Mouse (Mus musculus) effector memory CD4-positive, alpha-beta T cell, adult 7 months (primary cell): ENCODE measurements around the gene Tgm5. TPM values are rescaled to one million over a fixed set of nuclear protein-coding genes. Genes with fewer than 3 reads are reported as not detected.

Experiments
- polyA plus RNA-seq: library from polyadenylated mRNA; unstranded; fragments of 100-300 nt; shearing (Covaris generic); gene quantifications from one replicate; pipeline ENCODE4 v1.2.1, GENCODE M21; 2017

The Tgm5 gene
- polyA plus RNA-seq, result not detected

GRCm38 (mm10) chr2:121085480-121086185 lies at the start of gene Tgm5:
Gene Tgm5, minus strand, starts transcription at chr2:121085841.

GRCm38 (mm10) chr2:121109695-121110094 lies 24.1 kb upstream of the Tgm5 start, which contains the start of gene Tgm7:
Gene Tgm7, minus strand, starts transcription at chr2:121109795.

GRCm38 (mm10) chr2:121036733-121037341 lies 48.8 kb downstream of the Tgm5 start, which contains the start of gene Epb42:
Gene Epb42, minus strand, starts transcription at chr2:121037072.

GRCm38 (mm10) chr2:121007925-121008663 lies 77.5 kb downstream of the Tgm5 start, which contains the start of gene Ccndbp1:
Gene Ccndbp1, plus strand, starts transcription at chr2:121008403.

Other genes with a start within 250 kb of the Tgm5 start
- 18.7 TPM for gene Cdan1, start 235.7 kb downstream of the Tgm5 start, polyA plus RNA-seq
- gene Ttbk2, start 235.2 kb downstream of the Tgm5 start, polyA plus RNA-seq, result 6.4 TPM
- 46.8 TPM for gene Ubr1, start 115.1 kb downstream of the Tgm5 start, polyA plus RNA-seq
- 21.4 TPM for gene Tmem62, start 108.8 kb downstream of the Tgm5 start, polyA plus RNA-seq
- 110 TPM for gene Ccndbp1, start 77.4 kb downstream of the Tgm5 start, polyA plus RNA-seq
- gene Epb42, start 48.8 kb downstream of the Tgm5 start, polyA plus RNA-seq, result 0.78 TPM
- gene Tgm7, start 24.0 kb upstream of the Tgm5 start, polyA plus RNA-seq, result not detected
- 5.4 TPM for gene Adal, start 54.6 kb upstream of the Tgm5 start, polyA plus RNA-seq
- gene Lcmt2, start 54.8 kb upstream of the Tgm5 start, polyA plus RNA-seq, result 12.6 TPM
- gene Tubgcp4, start 84.8 kb upstream of the Tgm5 start, polyA plus RNA-seq, result 49.8 TPM
- gene Zscan29, start 85.3 kb upstream of the Tgm5 start, polyA plus RNA-seq, result 23.4 TPM
- 65.7 TPM for gene Trp53bp1, start 185.6 kb upstream of the Tgm5 start, polyA plus RNA-seq
- 0.85 TPM for gene Map1a, start 203.8 kb upstream of the Tgm5 start, polyA plus RNA-seq